In the genomic region with DNA sequence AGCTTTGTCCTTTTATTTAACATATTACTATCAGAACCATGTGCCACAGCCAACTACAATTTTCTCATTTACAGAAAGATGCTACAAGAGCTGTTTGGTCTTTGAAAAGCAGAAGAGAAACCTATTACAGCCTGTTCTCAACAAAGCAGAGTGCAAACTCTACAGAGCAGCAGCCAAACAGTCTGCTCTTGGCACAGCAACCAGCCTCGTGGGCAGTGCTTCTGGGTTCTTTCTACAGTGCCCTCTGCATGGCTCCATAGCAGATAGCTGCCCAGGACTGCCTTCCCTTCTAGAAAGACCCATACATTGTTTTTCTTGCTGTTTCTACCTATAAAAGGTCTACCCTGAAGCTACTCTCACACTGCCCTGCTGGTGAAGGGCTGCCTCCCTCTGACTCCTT, we compare ENCODE assay signal across 12 mouse cellular contexts. TPM values are rescaled to one million over a fixed set of nuclear protein-coding genes. Genes with fewer than 3 reads are reported as not detected.
DNase-seq lines count a peak whose midpoint lies in the region; ATAC-seq lines count a peak whose summit lies in the region.
"Had no signal": no experiment of that assay in that cellular context is flagged by ENCODE, and none has a peak within 500 bp of the region (broad histone marks: within the 10 kb centered on the region; RNA-seq: fewer than 3 reads in every experiment).

No protein-coding gene starts in this region.

- WGBS in kidney, embryonic 16.5 days = 84% methylated on average over 1 of the region's 1 CpGs

- no peaks in the 10 kb centered on the region for H3K9me3 ChIP-seq in kidney, embryonic 16.5 days (ENCODE audit: low read length)
- H3K9me3 ChIP-seq: embryonic facial prominence, embryonic 10.5 days had no signal

- H3K27me3 ChIP-seq in kidney, embryonic 16.5 days (ENCODE audit: insufficient read depth, low read length) = no peaks in the 10 kb centered on the region

- intact Hi-C loops in heart, postnatal 36 days (cut with DNase I) = no loop called here

- H3K4me3 ChIP-seq in kidney, embryonic 16.5 days (ENCODE audit: low read length) = no peak overlapping the region
- H3K4me3 ChIP-seq: embryonic facial prominence, embryonic 10.5 days had no signal

- no peaks in the 10 kb centered on the region for H3K4me1 ChIP-seq in kidney, embryonic 16.5 days (ENCODE audit: insufficient read depth, low read length)
- H3K4me1 ChIP-seq: embryonic facial prominence, embryonic 10.5 days had no signal

- no peak overlapping the region for H3K9ac ChIP-seq in kidney, embryonic 16.5 days (replicated peaks; ENCODE audit: low read length)

- no peak overlapping the region for H3K27ac ChIP-seq in kidney, embryonic 16.5 days (ENCODE audit: low read length)
- H3K27ac ChIP-seq: embryonic facial prominence, embryonic 10.5 days; stomach, postnatal 0 days had no signal

- no peak for ATAC-seq in kidney, embryonic 16.5 days (ENCODE audit: low FRiP score, low TSS enrichment)

- H3K4me2 ChIP-seq in kidney, embryonic 16.5 days (replicated peaks; ENCODE audit: low read depth, low read length) = no peak overlapping the region

- DNase-seq in heart, adult 18-20 months = peak; percentile 53 to 73
- no peak for DNase-seq in heart, postnatal 36 days
- peak; percentile 15 for DNase-seq in urinary bladder, adult 2 months (ENCODE audit: low spot score)
- no peak for DNase-seq in urinary bladder, adult 18-20 months (ENCODE audit: low spot score in 2 of 2)
- peak; percentile 72 to 75 for DNase-seq in layer of hippocampus, postnatal 36 days
- DNase-seq in kidney, postnatal 10 days = no peak
- DNase-seq in kidney, postnatal 36 days = no peak
- DNase-seq: adrenal gland, adult 2 months; lung, postnatal 10 days had no signal

- 0 out of 2 replicates have a peak, but pooled peaks cover 3% of the 10 kb centered on the region for H3K36me3 ChIP-seq in kidney, embryonic 16.5 days (ENCODE audit: insufficient read depth, low read length)

RNA-seq across cellular contexts. Expression of a gene that starts 58.3 kb away (rescaled TPM):
- 100 to 1,000 TPM; 507 to 527 TPM for total RNA-seq in heart, adult 18-20 months (2021)
- total RNA-seq in heart, postnatal 36 days (2021) = 100 to 1,000 TPM; 559 to 572 TPM
- 290 and 354 TPM in 2 replicates for polyA plus RNA-seq in urinary bladder, adult 2 months (2012; rRNA removed)
- total RNA-seq in layer of hippocampus, postnatal 36 days (2021) = 100 to 1,000 TPM; 196 to 204 TPM
- 94.4 and 95.6 TPM in 2 replicates for polyA plus RNA-seq in kidney, embryonic 16.5 days (2015; fragmentation: Nextera tagmentation; extraction: Ambion mirVana)

RNA-seq across cellular contexts. Expression of a gene that starts 59.7 kb away (rescaled TPM):
- total RNA-seq in heart, adult 18-20 months (2021) = 10 to 100 TPM; 40.3 to 48.8 TPM
- total RNA-seq in heart, postnatal 36 days (2021) = 10 to 100 TPM; 47.8 to 50.3 TPM
- polyA plus RNA-seq in urinary bladder, adult 2 months (2012; rRNA removed) = 204 and 249 TPM in 2 replicates
- 100 to 1,000 TPM; 301 to 309 TPM for total RNA-seq in layer of hippocampus, postnatal 36 days (2021)
- polyA plus RNA-seq in kidney, embryonic 16.5 days (2015; fragmentation: Nextera tagmentation; extraction: Ambion mirVana) = 71.0 and 74.1 TPM in 2 replicates

Comparison
In these comparisons a context has a peak if more than half of its experiments do, and no peak if none do; other contexts are left out.
1. DNase-seq: peak in heart, adult 18-20 months (2 of 2), urinary bladder, adult 2 months (single experiment) and layer of hippocampus, postnatal 36 days (2 of 2); none in heart, postnatal 36 days (0 of 2), urinary bladder, adult 18-20 months (0 of 2), kidney, postnatal 10 days (single experiment) and kidney, postnatal 36 days (0 of 2).
2. RNA of a gene that starts 59.7 kb away (total RNA-seq): 301 to 309 TPM in layer of hippocampus, postnatal 36 days; 47.8 to 50.3 TPM in heart, postnatal 36 days and 40.3 to 48.8 TPM in heart, adult 18-20 months; every median in the first group is over 4 times any median in the second.